Mouse (Mus musculus): ENCODE results near the gene Rab3ip.

- TF ChIP-seq CTCF (IDR thresholded peaks at IDR 0.05; ENCODE audit: low read depth), result no peak
- TF ChIP-seq EP300 (optimal IDR thresholded peaks at IDR 0.05), result no peak
These were observed 55.3 kb downstream of the Rab3ip start for GRCm38 (mm10) chr10:116895108-116895833.
